Mouse (Mus musculus): ENCODE data around the gene Hapln4.

Hapln4 gene

DNA sequence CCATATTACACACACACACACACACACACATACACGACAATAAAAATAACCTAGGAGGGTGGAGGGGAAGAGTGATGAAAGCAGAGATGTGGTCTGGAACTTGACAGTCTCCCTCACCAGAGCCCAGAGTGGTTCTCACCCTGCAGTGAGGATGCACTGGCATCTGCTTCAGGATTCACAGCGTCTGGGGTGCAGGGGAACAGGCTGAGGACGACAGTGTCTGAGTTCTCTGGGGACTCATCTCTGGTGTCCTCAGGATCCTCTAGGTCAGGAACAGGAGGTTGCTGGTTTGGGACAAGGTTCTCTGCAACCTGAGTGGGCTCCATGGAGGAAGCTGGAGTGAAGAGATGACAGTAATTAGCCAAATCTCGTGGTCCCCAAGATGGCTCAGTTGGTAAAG, 54.6 kb downstream of the Hapln4 start:
- no peak for DNase-seq (ENCODE audit: low spot score in 2 of 2)

DNA sequence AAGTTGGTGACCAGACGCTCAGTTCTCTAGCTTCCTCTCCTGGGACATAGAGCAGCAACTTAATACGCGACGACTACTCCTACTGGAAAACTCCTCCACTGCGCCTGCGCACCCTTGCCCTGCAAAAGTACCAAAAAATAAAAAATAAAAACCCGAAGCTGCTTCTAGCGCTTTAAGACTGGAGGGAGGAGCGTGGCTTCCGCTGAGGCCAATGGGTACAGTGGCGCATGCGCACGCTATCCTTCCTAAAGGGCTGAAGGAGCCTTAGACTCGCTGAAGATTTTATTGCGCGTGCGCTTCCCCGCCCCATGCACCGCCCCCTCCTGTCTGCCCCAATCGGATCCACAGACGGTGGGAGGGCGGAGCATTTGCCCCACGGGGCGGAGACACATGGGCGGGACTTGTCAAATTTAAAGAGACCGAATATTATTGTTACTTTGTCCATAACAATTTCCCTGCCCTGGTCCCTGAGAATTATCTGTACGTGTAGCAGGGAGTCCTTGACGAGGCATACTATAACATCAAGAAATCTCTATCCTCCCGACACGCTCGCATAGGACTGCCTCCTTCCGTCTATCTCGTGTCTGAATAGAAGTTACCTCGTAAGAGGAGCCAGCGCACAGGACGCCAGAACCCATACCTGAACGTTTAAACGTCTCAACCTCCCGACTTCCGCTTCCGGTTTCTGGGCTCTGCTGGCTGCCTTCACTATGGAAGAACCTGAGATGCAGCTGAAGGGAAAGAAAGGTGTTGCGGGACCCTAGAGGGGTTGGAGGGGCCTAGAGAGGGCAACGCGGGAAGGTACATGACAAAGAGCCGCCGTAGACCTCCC, 56.0 kb downstream of the Hapln4 start, which contains the start of the genes Rfxank, Borcs8 and Mef2b:
Gene Rfxank (minus strand): TSS at position 129 of the 832 bp plus-strand sequence.
Gene Borcs8 (plus strand): TSS at position 474 of the 832 bp plus-strand sequence.
Gene Mef2b (plus strand): TSS at position 686 of the 832 bp plus-strand sequence.
- peak; percentile 97 to 99 for DNase-seq (ENCODE audit: low spot score in 2 of 2)

GRCm38 (mm10) chr8:70139981-70140380, 56.7 kb downstream of the Hapln4 start:
- no peak for DNase-seq (ENCODE audit: low spot score in 2 of 2)

Data from right cerebral cortex, adult 2 months (tissue).